Mouse (Mus musculus) liver, adult 2 months (tissue): ENCODE results near the gene Itsn1. TPM values are rescaled to one million over a fixed set of nuclear protein-coding genes. Genes with fewer than 3 reads are reported as not detected.

Experiments
- DNase-seq: peaks from one replicate; pipeline ENCODE4 v3.0.0-alpha.2; 2011; ENCODE audit warnings: low read depth, low spot score; ENCODE audit errors: extremely low read depth
- H3K27ac ChIP-seq: fragments of 200-500 bp; replicated peaks from 2 replicates; pipeline ENCODE4 v1.5.1; 2012; ENCODE audit warnings: low read depth, mild to moderate bottlenecking, control low read depth, inconsistent platforms, low read length; ENCODE audit not compliant: insufficient read depth
- H3K27me3 ChIP-seq: fragments of 200-500 bp; 2 replicates; pipeline ENCODE4 v1.6.1; 2012; ENCODE audit warnings: mild to moderate bottlenecking, moderate library complexity, low read length, inconsistent platforms; ENCODE audit not compliant: control insufficient read depth, insufficient read depth
- H3K36me3 ChIP-seq: fragments of 200-500 bp; 2 replicates; pipeline ENCODE4 v1.6.1; 2012; ENCODE audit warnings: low read length, inconsistent platforms; ENCODE audit not compliant: control insufficient read depth, insufficient read depth
- H3K4me1 ChIP-seq: fragments of 200-500 bp; 2 replicates; pipeline ENCODE4 v1.6.1; 2011; ENCODE audit warnings: low read length; ENCODE audit not compliant: control insufficient read depth, insufficient read depth
- H3K4me3 ChIP-seq: fragments of 200-500 bp; 2 replicates; pipeline ENCODE4 v1.5.1; 2011; ENCODE audit warnings: low read depth, mild to moderate bottlenecking, control low read depth, low read length, moderate library complexity; ENCODE audit not compliant: insufficient read depth
- H3K79me2 ChIP-seq: fragments of 200-500 bp; 2 replicates; pipeline ENCODE4 v1.6.1; 2012; ENCODE audit warnings: inconsistent platforms, mild to moderate bottlenecking, low read length, moderate library complexity; ENCODE audit not compliant: control insufficient read depth, insufficient read depth
- H3K9ac ChIP-seq: fragments of 200-500 bp; 2 replicates; pipeline ENCODE4 v1.6.1; 2012; ENCODE audit warnings: low read depth, mild to moderate bottlenecking, control low read depth, inconsistent platforms, low read length
- CTCF ChIP-seq: fragments of 200-500 bp; IDR thresholded peaks from 2 replicates; pipeline ENCODE4 v1.5.1; 2011; ENCODE audit warnings: low read depth, low read length, control low read depth
- POLR2A ChIP-seq: fragments of 200-500 bp; IDR thresholded peaks from 2 replicates; pipeline ENCODE4 v1.6.1; 2011; ENCODE audit warnings: low read length, control low read depth; ENCODE audit not compliant: insufficient read depth; ENCODE audit errors: extremely low read depth
- WGBS: fragments of 180-500 bp; shearing (Covaris S2); methylation state at CpG from one replicate; pipeline ENCODE4 v1.1.7; 2018; 5-methylcytosine and 5-hydroxymethylcytosine counted together
- polyA plus RNA-seq: library from polyadenylated mRNA; depleted of rRNA; stranded (reverse); fragments of >200 nt; gene quantifications from 2 replicates; pipeline ENCODE4 v1.2.3, GENCODE M21; 2012
- total RNA-seq: library from RNA; depleted of rRNA; stranded (reverse); fragments of >200 nt; gene quantifications from 2 replicates; pipeline ENCODE4 v1.2.3, GENCODE M21; 2014

Itsn1 gene
- total and polyA plus RNA-seq, 2 experiments = 13.6 to 16.3 TPM

DNA sequence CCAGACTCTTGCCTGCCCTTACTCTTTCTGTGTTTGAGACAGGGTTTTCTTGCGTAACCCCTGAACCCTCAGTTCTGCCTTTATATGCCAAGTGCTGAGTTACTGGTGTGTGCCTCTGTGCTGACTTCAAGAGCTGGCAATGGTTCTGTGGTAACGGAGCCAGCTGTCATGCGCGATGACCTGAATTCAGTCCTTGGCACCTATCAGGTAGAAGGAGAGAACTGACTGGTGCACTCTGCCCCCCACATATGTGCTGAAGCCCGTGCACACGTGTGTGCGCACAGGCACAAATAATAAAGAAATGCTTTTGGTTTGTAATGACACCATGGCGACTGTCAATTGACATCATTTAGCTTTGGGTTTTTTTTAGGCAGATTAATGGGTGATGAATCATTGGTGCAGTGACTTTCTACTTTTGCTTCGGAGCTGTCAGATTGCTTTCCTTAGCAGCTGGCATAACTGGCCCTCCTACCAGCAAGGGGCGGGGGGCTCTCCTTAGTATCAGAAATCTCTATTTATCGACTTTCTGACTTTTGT is 38.2 kb downstream of the Itsn1 start:
- TF ChIP-seq CTCF (no peak), POLR2A (no peak)
- no peaks in the 10 kb centered on the region for H3K27me3 ChIP-seq
- no peak overlapping the region for H3K27ac ChIP-seq
- 28% methylated on average over 11 of the region's 11 CpGs for WGBS
- no peak overlapping the region for H3K9ac ChIP-seq
- DNase-seq = peak; percentile 98
- no peaks in the 10 kb centered on the region for H3K36me3 ChIP-seq
- H3K79me2 ChIP-seq = peaks cover 25% of the 10 kb centered on the region
- peaks cover 13% of the 10 kb centered on the region for H3K4me1 ChIP-seq
- H3K4me3 ChIP-seq = no peak overlapping the region

DNA sequence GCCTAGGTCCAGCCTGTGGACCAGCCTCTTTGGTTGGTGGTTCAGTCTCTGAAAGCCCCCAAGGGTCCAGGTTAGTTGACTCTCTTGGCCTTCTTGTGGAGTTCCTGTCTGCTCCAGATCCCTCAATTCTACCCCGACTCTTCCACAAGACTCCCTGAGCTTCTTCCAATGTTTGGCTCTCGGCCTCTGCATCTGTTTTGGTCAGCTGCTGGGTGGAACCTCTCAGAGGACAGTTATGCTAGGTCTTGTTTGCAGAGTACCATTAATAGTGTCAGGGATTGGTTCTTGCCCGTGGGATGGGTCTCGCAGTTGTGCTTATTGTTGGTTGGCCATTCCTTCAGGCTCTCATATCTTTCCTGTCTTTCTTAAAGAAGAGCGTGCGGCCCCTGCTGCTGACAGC is 39.5 kb downstream of the Itsn1 start:
- H3K4me1 ChIP-seq = peaks cover 9% of the 10 kb centered on the region
- H3K79me2 ChIP-seq = peaks cover 30% of the 10 kb centered on the region
- no peak overlapping the region for H3K4me3 ChIP-seq
- TF ChIP-seq CTCF = no peak
- TF ChIP-seq POLR2A = no peak
- DNase-seq = no peak
- H3K9ac ChIP-seq = no peak overlapping the region
- H3K27me3 ChIP-seq = no peaks in the 10 kb centered on the region
- no peak overlapping the region for H3K27ac ChIP-seq
- 93% methylated on average over 6 of the region's 6 CpGs for WGBS
- H3K36me3 ChIP-seq = no peaks in the 10 kb centered on the region

DNA sequence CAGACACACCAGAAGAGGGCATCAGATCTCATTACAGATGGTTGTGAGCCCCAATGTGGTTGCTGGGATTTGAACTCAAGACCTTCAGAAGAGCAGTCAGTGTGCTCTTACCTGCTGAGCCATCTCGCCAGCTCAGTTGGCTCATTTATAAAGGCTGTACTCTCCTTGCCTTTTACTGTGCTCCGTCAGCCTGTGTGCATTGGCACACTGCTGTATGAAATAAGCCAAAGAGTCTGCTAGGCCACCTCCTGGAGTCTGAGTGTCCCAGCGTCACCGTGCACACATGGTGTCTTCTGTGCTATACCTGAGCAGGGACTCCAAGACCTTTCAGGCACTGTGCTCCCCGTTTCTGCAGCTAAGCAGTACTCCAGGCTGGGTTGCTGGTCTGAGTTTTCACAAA is 40.8 kb downstream of the Itsn1 start:
- DNase-seq = peak; percentile 71
- Histone ChIP-seq H3K79me2 (peaks cover 27% of the 10 kb centered on the region), H3K27ac (no peak overlapping the region), H3K27me3 (no peaks in the 10 kb centered on the region), H3K36me3 (no peaks in the 10 kb centered on the region), H3K9ac (no peak overlapping the region), H3K4me1 (peaks cover 9% of the 10 kb centered on the region), H3K4me3 (no peak overlapping the region)
- TF ChIP-seq CTCF (no peak), POLR2A (no peak)
- 23% methylated on average over 5 of the region's 5 CpGs for WGBS

DNA sequence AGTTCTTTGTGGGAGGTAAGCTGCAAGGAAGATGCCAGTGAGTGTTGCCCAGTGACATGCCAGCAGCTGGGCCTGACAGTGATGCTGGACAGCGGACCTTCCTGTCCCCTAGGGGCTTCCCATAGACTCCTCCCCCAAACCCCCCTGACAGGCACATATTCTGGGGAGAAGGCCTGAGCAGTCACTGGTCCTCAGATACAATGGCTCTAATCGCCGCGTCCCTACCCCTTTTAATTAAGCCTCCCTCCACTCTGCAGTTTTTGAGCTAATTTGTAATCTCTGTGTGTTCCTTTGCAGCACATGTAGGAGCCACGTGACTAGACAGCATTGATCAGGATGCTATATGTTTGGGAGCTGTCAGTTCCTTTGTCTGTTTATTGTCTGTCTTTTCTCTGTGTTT is 41.6 kb downstream of the Itsn1 start:
- no peaks in the 10 kb centered on the region for H3K36me3 ChIP-seq
- no peaks in the 10 kb centered on the region for H3K27me3 ChIP-seq
- TF ChIP-seq POLR2A (no peak), CTCF (no peak)
- no peak for DNase-seq
- WGBS = 88% methylated on average over 5 of the region's 5 CpGs
- no peak overlapping the region for H3K9ac ChIP-seq
- no peak overlapping the region for H3K4me3 ChIP-seq
- H3K4me1 ChIP-seq = peaks cover 9% of the 10 kb centered on the region
- H3K79me2 ChIP-seq = peaks cover 30% of the 10 kb centered on the region
- H3K27ac ChIP-seq = no peak overlapping the region

DNA sequence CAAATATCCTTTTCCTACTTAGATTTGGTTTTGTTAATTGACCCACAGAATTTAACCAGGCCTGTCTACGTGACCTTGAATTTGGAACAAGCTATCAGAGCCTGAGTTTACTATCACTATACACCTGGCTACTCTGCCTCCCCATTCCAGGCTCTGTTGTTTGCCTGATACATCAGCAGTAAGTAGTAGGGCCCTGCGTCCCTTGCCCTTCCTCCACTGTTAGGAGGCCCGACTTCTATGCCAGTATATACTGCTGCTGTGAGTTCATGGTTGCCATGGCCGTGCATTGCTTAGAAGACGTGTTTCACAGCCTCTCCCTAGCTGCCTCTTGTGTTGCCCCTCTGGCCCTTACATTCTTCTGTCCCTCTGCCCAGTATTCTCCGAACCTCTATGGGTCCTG is 42.3 kb downstream of the Itsn1 start:
- no peak for TF ChIP-seq CTCF
- no peak for TF ChIP-seq POLR2A
- Histone ChIP-seq H3K4me1 (peaks cover 7% of the 10 kb centered on the region), H3K27me3 (no peaks in the 10 kb centered on the region), H3K4me3 (no peak overlapping the region), H3K9ac (no peak overlapping the region), H3K27ac (no peak overlapping the region), H3K36me3 (no peaks in the 10 kb centered on the region), H3K79me2 (peaks cover 31% of the 10 kb centered on the region)
- WGBS = 77% methylated on average over 6 of the region's 6 CpGs
- no peak for DNase-seq

DNA sequence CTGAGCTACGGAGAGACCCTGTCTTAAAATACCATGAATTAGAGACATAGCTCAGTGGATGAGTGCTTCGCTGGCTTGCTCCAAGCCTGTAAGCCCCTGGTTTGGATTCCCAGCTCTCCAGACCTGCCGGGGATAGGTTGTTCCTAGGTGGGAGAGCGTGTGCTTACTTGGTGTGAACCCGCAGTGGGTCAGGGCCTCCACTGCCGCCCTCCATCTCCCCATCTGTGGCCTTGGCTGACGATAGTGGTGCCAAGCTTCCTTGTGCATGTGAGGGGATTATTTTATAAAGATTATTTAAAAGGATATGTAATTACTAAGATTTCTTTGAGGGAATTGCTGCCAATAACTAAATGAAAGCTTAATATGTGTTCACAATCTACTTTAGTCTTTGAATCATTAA is 43.5 kb downstream of the Itsn1 start:
- WGBS = 88% methylated on average over 7 of the region's 7 CpGs
- DNase-seq = no peak

More for the DNA sequence above, 43.5 kb downstream of the Itsn1 start:
- TF ChIP-seq CTCF (no peak), POLR2A (no peak)
- Histone ChIP-seq H3K4me3 (no peak overlapping the region), H3K4me1 (peaks cover 2% of the 10 kb centered on the region; the same call in 1 of the 2 replicates), H3K27me3 (no peaks in the 10 kb centered on the region), H3K27ac (no peak overlapping the region), H3K9ac (no peak overlapping the region), H3K36me3 (no peaks in the 10 kb centered on the region), H3K79me2 (peaks cover 38% of the 10 kb centered on the region)
